Mouse (Mus musculus): ENCODE measurements around the gene Mical3.

- no peak for TF ChIP-seq EP300 (IDR thresholded peaks at IDR 0.05; ENCODE audit: low read depth)
- no peak for TF ChIP-seq CTCF (IDR thresholded peaks at IDR 0.05; ENCODE audit: low read depth)
These were observed 4.6 kb downstream of the Mical3 start for GRCm38 (mm10) chr6:121126202-121126601.

Measured in heart, postnatal 0 days (tissue).